Mouse (Mus musculus) adrenal gland (tissue): Measurements from ENCODE around the gene Nop56.

Experiments
- intact Hi-C: fragments of 180-260 bp; cut with DNase I; formaldehyde crosslinking; loops from one replicate; pipeline ENCODE4 v1.15.1; 2025
- long read RNA-seq, 2 experiments: library from polyadenylated mRNA; unstranded; transcript quantifications; one replicate each; pipeline ENCODE4 v2.0.0; 2020; ENCODE audit warnings: borderline replicate concordance in 1 of 2; ENCODE audit not compliant: insufficient replicate concordance in 1 of 2

Gene Nop56
- long read RNA-seq, experiment 1, transcript Nop56-202 (12 exons, 1,877 nt): major isoform, 63 of 111 reads
- long read RNA-seq, experiment 1, partial matches to known transcripts: 28 of 111 reads
- long read RNA-seq, experiment 1, other reads (novel, unspliced or antisense): 20 of 111 reads
- long read RNA-seq, experiment 2, transcript Nop56-202 (12 exons, 1,877 nt): major isoform, 30 of 79 reads
- long read RNA-seq, experiment 2, partial matches to known transcripts: 29 of 79 reads
- long read RNA-seq, experiment 2, other reads (novel, unspliced or antisense): 16 of 79 reads

DNA sequence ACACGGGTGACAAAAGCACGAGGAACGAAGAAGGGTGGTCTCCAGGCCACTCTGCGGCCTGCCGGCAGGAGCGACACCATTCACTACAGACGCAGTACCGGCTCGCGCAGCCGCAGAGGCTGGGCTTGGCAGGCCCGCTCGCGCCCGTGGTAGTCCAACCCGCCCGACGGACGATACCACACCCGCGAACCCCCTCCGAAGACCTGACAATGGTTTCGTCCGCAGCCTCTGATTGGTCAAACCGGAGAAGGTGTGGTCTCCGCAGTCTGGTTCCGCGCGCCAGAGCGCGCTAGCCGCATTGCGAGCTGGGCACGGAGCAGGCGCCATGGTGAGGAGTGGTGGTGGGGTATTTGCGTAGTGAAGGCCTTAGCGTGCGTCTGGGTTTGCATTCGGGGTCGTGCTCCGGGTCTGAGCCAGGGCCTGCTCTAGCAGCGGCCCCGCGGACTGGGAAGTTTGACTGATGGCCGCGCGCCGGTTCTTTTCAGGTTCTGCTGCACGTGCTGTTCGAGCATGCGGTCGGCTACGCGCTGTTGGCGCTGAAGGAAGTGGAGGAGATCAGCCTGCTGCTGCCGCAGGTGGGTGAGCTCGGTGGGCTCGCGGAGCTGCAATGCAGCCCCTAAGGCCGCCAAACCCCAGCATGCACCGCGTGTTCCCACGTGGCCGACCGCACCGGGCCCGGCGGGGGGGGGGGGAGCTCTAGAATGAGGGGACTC lies at the start of gene Nop56:
Gene Nop56 (plus strand): TSS at position 282 of the 713 bp plus-strand sequence.
- intact Hi-C loops: no loop called here

DNA sequence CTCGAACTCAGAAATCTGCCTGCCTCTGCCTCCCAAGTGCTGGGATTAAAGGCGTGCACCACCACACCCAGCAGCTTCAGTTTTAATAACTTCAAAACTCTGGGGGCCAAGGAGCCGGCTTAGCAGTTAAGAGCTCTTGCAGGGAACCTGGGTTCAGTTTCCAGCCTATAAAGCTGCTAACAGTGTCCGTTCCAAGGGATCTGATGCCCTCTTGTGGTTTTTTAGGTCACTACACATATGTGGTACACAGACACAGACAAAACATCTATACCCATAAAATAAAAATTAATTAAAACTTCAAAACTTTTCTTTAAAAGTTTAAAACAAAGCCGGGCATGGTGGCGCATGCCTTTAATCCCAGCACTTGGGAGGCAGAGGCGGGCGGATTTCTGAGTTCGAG lies 27.3 kb upstream of the Nop56 start:
- intact Hi-C loops: loop anchor here (5.0 to 10.0 kb wide), 2 partner anchors 180 to 342 kb away; no protein-coding TSS in a partner anchor

DNA sequence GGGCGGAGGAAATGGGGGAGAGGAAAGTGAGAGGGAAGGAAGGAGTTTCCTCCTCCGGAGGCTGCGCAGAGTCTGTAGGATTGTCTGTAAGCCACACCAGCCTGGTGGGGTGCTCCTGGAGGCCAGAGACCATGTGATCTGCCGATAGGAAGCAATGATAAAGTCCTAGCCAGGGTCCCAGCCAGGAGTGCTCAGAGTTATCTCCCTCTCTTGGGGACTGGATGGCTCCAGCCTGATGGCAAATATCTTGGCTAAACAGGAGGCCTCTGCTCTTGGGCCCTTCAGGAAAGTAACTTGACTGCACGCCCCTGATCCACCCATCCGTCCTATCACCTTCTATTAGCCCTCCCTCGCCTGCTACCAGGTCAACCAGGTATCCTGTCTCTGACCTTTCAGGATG lies 26.0 kb upstream of the Nop56 start:
- intact Hi-C loops: loop anchor here (5.0 to 10.0 kb wide), 2 partner anchors 181 to 343 kb away; no protein-coding TSS in a partner anchor

DNA sequence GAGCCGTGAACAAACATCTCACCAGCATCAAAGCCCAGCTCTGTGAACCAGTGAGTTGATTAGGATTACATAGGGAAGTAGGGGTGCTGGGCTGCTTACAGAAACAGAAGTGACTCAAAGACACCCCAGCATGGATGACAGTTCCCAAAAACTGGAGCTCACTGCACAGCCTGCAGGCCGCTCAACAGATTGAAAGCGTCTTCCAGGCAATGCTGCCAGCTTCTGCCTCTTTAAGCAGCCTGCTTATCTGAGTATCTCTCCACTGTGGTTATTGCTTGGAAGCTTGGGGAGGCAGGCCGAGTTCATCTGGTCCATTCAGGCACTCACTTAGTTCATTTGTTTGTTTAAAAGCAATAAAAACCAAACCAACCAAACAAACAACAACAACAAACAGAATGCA lies 17.5 kb upstream of the Nop56 start:
- intact Hi-C loops: no loop called here

DNA sequence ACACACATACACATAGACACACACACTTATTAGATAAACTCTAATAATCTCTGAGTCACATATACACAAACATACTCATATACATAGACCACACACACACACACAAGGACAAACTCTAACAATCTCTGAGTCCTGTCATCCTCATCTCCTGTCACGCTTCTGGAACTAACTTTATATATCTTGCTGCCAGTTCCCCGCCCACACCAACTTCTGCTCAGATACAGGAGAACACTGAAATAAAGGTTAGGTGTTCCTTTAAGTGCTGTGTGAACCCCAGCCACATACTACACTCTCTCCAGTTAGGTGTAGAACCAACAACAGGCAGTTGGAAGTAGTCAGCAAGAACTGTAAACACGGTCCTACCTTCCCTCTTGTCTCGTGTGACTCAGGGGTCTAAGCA lies 13.4 kb upstream of the Nop56 start:
- intact Hi-C loops: no loop called here

DNA sequence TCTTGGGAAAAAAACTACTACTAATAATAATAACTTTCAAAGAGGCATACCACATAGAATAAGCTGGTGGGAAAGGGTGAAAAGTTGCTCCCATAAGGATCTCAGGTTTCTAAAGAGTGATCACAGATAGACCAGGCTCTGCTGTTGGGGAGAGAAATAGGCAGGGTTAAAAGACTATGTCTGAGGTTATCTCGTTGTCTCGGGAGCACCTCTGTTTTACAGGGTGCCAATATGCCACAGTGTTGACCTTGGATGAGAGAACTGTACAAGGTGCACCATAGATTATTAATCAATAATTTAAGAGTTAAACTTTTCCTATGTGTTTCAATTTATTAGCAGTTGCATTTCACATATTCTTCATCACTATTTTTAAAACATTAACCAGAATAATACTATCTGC lies 12.3 kb upstream of the Nop56 start:
- intact Hi-C loops: no loop called here

DNA sequence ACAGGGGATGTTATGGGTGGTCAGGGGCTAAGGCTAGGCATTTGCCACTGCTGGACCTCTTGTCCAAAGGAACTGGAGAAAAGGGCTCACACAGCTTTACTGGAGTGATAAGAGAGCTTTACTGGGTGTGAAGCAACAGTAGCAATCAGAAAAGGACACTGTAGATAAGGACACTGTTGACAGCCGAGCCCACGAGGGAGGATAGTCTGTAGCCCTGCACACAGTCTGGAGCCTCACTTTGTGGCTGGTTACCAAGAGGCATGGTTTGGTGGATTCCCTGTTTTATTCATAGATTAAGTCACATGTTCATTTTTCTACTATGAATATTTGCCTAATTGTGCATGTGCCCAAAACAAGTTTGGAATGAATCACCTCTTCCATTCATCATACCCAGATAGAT lies 11.8 kb upstream of the Nop56 start:
- intact Hi-C loops: no loop called here

DNA sequence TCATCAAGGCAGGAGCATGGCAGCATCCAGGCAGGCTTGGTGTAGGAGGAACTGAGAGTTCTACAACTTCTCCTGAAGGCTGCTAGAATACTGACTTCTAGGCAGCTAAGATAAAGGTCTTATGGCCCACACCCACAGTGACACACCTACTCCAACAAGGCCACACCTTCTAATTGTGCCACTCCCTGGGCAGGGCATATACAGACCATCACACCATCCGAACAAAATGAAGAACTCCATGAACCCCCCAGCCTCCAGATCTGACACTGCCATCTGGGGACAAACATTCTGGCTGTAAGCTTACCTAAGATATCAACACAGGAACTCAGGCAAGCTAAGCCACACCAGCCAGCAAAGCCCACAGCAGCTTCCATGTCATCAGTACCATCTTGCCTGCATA lies 8.7 kb upstream of the Nop56 start:
- intact Hi-C loops: no loop called here

DNA sequence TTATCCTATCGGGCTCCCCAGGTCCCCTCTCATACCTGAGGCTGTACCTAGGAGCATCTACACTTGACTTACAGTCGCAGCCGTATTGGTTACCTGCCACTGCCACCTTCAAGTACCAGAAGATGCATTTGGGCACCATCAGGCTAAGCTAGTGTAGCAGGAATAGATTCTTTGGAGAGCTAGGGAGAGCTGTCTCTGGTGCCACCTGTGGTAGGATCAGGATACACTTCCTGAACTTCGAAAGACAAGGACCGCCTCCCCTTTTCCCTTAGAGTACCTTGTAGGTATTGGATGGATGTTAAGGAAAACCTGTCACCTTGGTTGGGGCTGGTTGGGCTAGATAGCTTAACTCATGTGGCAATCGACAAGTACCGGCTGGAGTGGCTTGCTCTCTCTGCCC lies 6.2 kb upstream of the Nop56 start:
- intact Hi-C loops: no loop called here

DNA sequence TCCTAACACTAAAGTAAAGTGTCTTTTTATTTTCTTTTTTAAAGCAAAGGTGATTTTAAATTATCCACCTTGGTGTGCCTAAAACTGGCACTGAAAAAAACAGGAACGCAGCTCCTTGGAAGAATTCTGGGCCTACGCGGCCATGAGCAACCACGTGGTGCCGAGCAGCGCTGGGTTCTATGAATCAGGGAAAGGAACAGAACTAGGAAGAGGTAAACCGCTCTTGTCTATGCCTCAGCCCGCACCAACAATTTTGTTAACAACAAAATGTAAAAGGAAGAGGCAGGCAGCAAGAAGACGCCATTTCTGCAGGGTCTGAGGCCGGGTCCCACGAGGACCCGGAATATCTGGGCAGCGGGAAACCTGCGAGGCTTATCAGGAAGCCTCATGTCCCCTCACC lies 498 bp upstream of the Nop56 start:
- intact Hi-C loops: no loop called here

DNA sequence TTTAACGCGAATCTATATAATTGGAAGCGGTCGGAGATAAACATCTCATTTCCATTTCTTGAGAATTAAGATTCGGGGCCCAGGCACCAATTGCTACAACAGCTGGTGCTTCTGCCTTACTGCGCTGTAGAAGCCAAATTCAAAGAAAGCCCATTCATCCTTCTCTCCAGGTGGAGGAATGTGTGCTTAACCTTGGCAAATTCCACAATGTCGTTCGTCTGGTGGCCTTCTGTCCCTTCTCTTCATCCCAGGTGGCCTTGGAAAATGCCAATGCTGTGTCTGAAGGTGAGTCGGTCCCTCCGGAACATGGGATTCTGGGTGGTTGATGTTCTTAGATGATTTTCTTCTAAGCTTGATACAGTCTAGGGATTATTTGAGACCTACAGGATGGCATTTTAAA lies 632 bp downstream of the Nop56 start:
- intact Hi-C loops: no loop called here

DNA sequence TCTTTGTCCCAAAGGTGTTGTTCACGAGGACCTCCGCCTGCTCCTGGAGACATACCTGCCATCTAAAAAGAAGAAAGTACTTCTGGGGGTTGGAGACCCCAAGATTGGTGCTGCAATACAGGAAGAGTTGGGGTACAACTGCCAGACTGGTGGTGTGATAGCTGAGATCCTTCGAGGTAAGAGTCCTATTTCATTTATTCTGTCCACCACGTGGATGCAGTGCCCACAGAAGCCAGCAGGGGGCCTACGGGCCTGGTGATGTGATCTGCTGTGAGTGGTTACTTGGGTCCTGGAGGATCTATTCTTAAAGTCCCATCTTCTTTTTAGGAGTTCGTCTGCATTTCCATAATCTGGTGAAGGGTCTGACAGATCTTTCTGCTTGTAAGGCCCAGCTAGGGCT lies 1.4 kb downstream of the Nop56 start:
- intact Hi-C loops: no loop called here

DNA sequence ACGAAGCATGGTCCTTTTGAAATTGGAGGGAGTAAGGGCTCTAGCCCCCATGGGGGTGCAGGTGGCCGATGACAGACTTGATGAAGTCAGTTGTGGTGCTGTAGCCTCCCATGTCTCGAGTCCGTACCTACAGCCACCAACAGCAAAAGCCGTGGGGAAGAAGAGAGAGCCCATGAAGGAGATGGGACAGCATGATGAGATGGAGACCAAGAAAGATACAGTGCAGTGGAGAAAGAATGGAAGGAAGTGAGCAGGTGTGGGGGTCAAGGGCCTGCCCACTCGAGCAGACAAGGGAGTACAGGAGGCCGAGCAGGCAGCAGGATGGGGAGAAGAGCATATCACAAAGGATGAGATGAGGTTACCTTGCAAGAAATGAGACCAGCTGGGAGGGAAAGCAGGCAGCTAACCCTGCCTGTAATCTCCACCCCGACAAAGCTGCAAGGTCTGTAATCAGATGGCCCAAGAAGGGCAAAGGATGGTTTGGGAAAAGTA lies 5.4 kb downstream of the Nop56 start:
- intact Hi-C loops: no loop called here

DNA sequence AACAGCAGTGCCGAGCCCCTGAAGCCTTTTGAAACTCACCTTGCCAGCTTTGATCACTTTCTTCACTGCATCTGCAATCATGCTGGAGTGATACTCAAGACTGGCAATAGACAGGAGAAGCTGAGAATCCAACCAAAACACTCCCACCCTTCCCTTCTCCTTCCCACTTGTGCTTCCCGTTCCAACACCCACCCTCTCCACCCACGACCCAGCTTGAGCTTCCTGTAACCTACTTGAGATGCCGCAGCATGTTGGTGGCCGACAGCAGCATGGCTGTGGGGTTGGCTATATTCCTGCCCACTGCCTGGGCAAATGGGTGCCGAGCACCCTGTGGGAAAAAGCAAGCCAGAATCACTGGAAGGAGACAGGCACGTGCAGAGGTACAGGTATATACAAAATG lies 6.0 kb downstream of the Nop56 start:
- intact Hi-C loops: no loop called here

DNA sequence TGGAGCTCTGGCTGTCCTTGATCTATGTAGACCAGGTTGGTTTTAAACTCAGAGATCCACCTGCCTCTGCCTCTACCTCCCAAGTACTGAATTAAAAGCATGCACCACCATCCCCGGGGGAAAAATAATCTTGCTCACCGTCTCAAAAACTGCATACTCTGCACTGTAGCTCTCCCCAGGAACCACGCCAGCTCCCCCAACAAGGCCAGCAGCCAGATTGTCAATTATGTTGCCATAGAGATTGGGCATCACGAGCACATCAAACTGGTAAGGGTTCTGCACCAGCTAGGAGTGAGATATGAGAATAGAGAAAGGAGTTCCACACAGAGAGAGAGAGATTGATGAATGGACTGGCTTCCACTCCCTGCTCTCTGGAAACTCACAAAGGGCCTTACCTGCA lies 6.6 kb downstream of the Nop56 start:
- intact Hi-C loops: no loop called here

DNA sequence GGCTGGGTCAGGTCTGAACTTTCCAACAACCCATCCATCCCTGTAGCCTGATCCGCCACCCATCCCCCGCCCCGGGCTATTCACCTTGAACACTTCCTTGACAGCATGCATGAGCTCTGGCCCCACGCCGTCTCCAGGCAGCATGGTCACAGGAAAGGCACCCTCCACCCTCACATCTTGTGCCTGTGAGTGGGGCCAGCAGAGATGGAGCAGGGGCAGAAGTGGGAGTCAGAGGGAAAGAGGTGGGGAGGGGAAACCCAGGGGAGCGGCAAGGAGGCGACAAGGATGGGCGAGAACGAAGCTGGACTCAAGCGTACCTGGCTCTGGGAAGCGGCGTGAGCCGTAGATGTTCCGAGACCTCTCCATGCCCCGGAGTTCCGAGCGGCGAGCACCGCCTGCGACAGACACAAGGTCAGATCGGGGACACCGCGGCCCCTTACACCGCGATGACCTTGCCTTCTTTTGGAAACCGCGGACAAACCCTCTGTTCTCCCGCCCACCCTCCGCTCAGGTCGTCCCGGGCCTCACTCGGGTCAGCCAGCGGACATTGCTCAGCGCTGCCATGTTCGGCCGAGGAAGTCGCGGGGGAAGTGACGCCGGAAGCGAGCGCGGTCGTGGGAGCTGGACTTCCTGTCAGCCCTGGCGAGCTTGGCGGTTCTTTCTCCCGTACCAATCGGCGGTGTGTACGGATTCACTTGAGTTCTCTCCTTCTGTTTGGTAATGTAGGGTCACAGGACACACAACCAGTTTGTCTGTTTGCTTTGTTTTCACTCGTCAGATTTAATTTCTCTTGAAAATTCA lies 9.8 kb downstream of the Nop56 start, which contains the start of gene Idh3b:
Gene Idh3b (minus strand): TSS at position 694 of the 801 bp plus-strand sequence.
- intact Hi-C loops: no loop called here

DNA sequence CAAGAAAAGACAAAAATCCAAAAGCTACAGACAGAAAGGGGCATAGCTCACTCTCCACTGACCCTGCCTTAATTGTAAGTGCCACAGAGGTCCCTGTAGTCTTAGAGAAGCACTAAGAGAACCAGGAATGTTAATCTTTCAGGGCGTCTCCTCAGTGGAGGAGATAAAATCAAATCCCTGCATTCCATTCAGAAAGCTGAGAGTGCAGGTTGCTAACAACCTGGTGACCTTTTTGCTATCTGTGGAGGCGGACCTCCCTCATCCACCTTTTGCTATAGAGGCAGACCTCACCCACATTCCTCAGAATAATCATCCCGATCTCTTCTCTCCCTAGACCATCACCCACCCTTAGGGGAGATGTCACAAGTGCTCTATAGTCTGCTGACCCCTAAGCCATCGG lies 14.9 kb downstream of the Nop56 start:
- intact Hi-C loops: no loop called here

DNA sequence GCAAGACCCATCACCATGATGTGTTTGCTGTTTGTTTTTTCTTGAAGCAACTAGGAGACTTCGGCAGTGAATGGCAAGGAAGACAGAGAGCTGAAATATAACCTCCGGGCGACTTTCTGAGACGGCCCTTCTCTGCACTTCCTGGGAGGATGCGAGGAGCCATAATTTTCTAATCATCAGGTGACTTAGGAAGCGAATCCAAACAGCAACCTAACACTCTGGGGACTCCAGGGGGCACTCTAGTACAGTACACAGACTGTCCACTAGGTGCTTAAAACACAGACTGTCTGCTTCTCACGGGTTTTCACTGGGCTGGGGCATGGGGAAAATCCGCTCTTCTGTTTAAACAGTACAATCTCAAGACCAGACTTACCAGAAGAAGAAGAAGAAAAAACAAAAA lies 17.2 kb downstream of the Nop56 start:
- intact Hi-C loops: loop anchor here (5.0 kb wide), 1 partner anchor 121 kb away; no protein-coding TSS in a partner anchor

DNA sequence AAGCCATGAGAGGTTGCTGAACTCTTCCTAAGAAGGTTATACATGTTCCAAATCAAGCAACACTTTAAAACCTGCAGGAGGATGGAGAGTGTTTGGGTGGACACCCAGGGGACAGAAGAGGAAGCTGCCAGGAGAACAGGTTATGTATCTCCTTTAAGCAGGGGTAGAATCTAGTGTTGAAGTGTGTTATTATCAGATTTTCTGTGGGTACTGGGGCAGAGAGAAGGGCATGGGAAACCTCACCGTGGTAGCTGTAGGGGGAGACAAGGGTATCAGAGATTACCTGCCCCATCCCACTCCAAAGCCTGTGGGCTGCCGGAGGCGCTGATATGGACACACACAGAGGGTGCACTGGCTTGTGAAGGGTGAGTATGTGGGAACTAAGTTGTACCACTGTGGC lies 18.8 kb downstream of the Nop56 start:
- intact Hi-C loops: loop anchor here (2.0 to 5.0 kb wide), 2 partner anchors 70 to 119 kb away; no protein-coding TSS in a partner anchor

DNA sequence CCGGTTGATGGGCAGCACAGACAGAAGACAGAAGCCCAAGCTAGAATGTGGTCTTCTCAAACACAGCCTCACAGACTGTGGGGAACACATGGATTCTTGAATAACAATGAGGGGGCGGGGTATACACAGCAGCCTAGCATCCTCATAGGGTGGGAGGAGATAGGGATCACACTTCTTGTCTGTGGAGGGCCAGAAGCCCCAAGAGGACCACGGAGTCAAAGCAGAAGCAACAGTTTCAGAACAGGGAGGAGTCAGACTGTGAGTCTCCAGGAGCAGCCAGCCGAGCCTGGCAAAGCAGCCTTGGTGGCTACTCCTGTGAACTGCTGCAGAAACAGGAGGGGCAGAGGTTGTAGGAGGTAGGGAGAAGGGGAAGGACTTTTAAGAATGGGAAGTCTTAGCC lies 19.3 kb downstream of the Nop56 start:
- intact Hi-C loops: loop anchor here (2.0 to 5.0 kb wide), 2 partner anchors 69 to 119 kb away; no protein-coding TSS in a partner anchor

DNA sequence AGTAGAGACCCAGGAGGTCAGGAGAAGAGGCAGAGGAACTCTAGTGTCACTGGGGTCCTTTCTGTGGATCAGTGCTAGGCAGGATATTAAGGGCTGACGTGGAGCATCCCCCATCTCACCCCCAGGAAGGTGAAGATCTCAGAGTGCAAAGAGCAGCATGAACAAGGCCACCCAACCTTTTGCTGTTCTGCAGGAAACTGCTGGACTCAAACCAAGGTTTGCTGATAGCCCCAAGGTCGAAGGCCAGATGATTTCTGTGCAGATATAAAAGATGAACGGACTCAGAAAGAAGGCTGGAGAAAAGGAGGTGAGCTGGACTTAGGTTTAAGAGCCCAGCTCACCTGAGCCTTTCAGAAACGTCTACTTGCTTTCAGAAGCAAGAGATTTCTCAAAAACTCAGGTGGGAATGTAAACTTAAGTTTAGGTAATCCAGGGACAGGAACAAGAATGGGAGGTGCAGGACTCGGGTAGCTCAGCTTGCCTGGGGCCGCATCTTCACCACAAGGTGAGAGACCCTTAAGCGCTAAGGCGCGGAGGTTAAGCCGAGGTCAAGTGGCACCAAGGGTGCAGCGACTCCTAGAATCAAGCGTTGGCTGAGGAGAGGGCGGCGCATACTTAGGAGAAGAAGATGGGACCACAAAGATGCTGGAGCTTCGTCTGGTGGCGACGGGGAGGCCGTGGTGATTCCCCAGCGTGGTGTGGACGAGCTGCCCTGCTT lies 20.1 kb downstream of the Nop56 start:
- intact Hi-C loops: loop anchor here (5.0 kb wide), 1 partner anchor 118 kb away; no protein-coding TSS in a partner anchor
